Mouse (Mus musculus): ENCODE results near the gene Sfta2. TPM values are rescaled to one million over a fixed set of nuclear protein-coding genes. Genes with fewer than 3 reads are reported as not detected.

Gene Sfta2
- not detected for total RNA-seq (2021)
- long read RNA-seq, experiment 1: 0 reads
- long read RNA-seq, experiment 2: 0 reads

- intact Hi-C loops (cut with DNase I): no loop called here
- DNase-seq: no peak
Observed at GRCm38 (mm10) chr17:35601249-35601648, at the start of gene Sfta2. Sfta2 (plus strand) TSS chr17:35601549.

- no peak for DNase-seq
- intact Hi-C loops (cut with DNase I): no loop called here
Observed at GRCm38 (mm10) chr17:35551881-35552414, 49.4 kb upstream of the Sfta2 start, which contains the start of gene Cdsn. Cdsn (plus strand) TSS chr17:35552128.

- intact Hi-C loops (cut with DNase I): no loop called here
- no peak for DNase-seq
Observed at GRCm38 (mm10) chr17:35554321-35554720, 47.0 kb upstream of the Sfta2 start.

- DNase-seq: no peak
- intact Hi-C loops (cut with DNase I): no loop called here
Observed at GRCm38 (mm10) chr17:35554761-35555397, 46.5 kb upstream of the Sfta2 start.

DNA sequence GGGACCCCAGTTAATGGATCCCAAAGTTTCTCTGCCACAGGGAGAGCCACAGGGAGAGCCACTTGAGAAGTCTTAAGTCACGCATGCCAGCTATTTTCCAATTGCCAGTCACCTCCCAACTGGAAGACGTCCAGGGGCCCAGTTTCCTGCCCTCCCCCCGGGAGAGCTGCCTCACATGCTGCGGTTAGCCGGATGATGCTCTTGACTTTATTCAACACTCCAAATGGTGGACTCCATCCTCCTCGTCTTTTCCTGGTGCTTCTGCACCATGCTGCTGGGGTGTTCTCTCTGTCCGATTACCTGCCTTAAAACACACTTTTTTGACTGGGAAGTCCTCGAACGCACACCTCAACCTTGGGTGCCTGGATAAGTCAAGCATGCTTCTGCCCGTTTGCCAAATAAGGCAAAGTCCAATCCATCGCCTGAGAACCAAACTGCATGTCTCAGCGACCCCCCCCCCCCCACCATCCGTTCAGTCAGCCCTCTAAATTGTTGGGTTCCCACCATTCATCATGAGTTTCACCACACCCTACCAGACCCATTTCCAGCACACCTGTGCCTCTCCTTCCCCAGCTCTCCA is 45.1 kb upstream of the Sfta2 start:
- no peak for DNase-seq
- intact Hi-C loops (cut with DNase I): no loop called here

DNA sequence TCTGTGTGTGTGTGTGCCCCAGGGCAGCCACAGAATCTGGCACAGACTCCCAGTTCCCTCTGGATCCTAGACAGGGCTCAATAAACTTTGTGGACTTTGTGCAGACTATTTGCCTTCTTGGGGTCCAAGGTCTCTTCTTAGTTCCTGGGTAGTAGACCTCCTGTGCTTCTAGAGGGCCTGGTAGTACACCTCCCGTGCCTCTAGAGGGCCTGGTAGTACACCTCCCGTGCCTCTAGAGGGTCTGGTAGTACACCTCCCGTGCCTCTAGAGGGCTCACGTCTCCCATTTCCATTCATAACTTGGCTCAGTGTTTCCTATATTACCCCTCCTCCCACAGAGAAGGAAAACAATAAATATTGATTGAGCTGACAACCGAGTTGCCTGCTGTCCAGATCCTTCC is 44.5 kb upstream of the Sfta2 start:
- peak in 1 of 2 experiments; percentile 53 for DNase-seq
- intact Hi-C loops (cut with DNase I): no loop called here

GRCm38 (mm10) chr17:35557351-35557750 is 44.0 kb upstream of the Sfta2 start:
- intact Hi-C loops (cut with DNase I): no loop called here
- DNase-seq: no peak

DNA sequence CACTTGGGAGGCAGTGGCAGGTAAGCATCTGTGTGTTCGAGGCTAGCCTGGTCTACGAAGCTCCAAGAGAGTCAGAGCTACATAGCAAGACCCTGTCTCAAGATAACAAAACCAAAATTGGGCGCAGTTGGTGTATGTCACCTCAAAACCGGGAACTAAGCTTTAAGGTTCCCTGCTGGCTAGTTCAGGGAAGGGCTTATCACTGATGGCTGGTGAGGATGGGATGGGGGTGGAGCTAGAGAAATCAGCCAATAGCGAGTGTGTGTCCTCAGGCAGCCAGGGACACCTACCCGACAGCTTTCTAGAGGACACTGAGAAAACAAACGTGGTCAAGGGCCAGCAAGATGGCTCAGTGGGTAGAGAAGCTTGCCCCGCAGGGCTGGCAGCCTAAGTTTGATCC is 43.1 kb upstream of the Sfta2 start:
- DNase-seq: no peak
- intact Hi-C loops (cut with DNase I): no loop called here

DNA sequence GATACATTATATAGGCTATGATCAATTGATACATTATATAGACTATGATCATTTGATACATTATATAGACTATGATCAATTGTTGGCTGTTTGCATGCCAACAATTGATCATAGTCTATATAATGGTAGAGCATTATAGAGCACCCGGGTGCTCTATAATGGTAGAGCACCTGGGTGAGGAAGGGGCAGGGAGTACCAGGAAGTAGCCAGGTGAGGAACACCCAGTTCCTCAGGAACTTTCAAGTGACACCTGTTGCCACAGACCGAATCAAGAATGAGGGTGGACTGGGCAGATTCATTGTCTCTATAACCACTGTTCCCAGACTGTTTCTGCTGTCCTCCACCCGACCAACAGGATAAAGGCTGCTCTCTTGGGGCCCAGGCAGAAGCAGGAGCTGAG is 34.2 kb upstream of the Sfta2 start, which contains the start of gene 2300002M23Rik:
TSS of gene 2300002M23Rik (plus strand) at position 301 of the 400 bp plus-strand sequence.
- no peak for DNase-seq
- intact Hi-C loops (cut with DNase I): no loop called here

DNA sequence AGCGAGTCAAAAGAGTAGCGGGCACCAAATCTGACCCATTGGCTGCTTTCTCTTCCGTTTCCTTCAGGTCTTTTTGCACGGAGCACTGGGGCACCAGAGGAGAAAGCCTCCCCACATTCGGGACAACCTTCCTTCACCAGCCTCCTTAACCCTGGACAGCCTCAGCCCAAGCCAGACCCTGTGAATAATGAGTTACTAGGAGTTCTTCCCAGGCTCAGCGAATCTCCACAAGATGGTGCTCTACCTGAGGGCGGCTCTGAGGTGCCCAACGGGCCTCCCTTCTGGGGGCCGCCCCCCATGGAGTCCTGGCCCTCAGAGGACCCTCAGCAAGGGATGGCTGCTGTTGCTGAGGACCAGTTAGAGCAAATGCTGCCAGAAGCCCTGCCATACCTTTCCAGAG is 33.6 kb upstream of the Sfta2 start:
- intact Hi-C loops (cut with DNase I): no loop called here
- DNase-seq: no peak

- no peak for DNase-seq
- intact Hi-C loops (cut with DNase I): no loop called here
Observed at GRCm38 (mm10) chr17:35569091-35569944, 32.0 kb upstream of the Sfta2 start.

GRCm38 (mm10) chr17:35570836-35571235 is 30.5 kb upstream of the Sfta2 start:
- DNase-seq: no peak
- intact Hi-C loops (cut with DNase I): no loop called here

DNA sequence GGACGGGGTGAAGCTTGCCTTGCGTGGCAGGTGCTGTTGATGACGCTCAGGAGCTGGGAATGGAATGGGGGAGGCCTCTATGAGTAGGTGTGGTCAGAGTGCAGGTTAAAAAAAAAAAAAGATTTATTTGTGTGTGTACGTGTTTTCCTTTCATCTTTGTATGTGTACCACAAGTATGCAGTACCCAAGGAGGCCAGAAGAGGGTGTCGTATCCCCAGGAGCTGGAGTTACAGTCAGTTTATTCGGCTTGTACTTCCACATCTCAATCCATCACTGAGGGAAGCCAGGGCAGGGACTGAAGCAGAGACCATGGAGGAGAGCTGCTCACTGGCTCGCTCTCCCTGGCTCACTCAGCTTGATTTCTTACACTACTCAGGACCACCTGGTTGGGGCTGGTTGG is 29.9 kb upstream of the Sfta2 start:
- intact Hi-C loops (cut with DNase I): no loop called here
- DNase-seq: no peak

- peak; percentile 78 to 87 for DNase-seq
- intact Hi-C loops (cut with DNase I): loop anchor here (2.0 kb wide), 1 partner anchor 33 kb away; no protein-coding TSS in a partner anchor
Observed at GRCm38 (mm10) chr17:35578211-35578610, 23.1 kb upstream of the Sfta2 start.

- intact Hi-C loops (cut with DNase I): no loop called here
- DNase-seq: no peak
Observed at GRCm38 (mm10) chr17:35582900-35583299, 18.4 kb upstream of the Sfta2 start.

DNA sequence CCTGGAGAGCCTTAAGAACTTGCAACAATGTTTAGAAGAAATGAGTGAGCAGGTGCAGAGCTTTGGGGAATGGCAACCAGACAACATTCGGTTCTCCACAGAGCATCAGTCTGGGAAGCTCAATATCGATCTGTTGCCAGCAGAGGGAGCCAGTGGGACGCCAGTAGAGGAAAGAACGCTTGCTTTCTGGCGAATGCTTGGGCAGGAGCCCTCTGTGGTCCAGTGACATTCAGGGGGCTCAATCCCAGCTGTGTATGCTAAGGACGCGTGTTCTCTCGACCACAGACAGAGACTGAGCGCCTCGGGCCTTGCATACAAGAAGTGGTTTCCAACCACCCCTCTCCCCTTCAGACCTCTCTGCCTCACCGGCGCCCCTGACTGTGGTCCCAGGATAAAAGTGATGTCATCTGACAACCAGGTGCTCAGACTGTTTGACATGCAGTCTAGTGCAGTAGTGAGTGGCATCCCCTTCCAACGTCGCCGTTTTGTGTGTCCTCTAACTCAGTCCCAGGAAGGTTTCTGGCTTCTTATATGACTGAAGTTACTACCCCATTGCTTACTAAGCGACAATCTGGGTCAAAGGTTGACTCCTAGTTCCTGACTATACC is 16.9 kb upstream of the Sfta2 start:
- intact Hi-C loops (cut with DNase I): no loop called here
- DNase-seq: peak; percentile 77 to 88

- DNase-seq: no peak
- intact Hi-C loops (cut with DNase I): no loop called here
Observed at GRCm38 (mm10) chr17:35587291-35587690, 14.1 kb upstream of the Sfta2 start.

DNA sequence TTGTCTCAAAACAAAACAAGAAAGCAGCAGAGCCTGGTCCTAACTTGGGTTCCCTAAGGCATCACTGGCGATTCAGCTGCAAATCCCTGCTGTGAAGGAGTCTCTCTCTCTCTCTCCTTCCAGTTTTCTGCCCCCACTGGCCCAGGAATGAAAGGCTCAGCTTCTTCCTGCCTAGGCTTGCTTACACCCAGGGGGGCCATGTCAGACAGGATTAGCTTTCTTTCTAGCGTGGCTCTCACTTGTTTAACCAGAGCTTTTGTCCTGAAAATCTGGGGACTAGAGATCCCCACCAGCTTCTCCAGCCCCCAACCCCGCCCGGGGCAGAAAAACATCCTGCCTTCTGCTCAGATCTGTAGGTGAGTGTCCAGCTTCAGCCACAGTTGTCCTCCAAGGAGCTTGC is 13.0 kb upstream of the Sfta2 start:
- intact Hi-C loops (cut with DNase I): no loop called here
- DNase-seq: no peak

DNA sequence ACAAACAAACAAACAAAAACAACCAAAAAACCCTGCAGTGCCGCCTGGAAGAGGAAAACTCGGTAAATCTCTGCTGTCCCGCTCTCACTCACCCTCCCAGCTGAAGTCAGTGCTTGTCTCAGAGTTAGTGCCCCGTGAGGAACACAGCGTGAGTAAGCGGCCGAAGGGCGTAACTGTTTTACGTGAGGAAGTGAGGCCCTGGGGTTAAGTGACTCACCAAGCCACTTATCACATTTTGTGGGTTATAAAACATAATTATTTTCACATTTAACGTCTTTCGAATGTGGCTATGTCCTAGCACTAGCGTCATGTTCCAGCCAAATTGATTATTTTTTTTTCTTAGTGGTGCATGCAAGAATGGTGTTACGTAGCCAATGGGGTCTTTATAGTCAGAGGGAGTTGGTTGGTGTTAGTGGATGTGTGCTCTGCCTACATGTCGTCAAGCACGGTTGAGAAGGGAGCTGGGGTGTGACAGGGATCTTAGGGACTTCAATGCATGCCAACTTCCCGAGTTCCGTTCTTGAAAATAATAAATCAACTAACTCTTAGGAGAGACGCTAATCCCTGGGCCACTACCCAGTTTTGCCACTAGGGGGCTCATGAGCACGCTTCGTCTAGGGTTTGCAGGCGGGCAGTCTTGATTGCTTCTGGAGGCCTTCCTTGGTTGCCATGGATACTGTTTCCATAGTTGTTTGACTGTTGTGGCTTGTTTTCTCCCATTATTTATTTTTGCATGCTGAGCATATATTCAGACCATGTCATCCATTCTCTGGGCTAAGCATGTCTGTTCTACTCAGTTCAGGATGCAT is 10.7 kb upstream of the Sfta2 start:
- intact Hi-C loops (cut with DNase I): loop anchor here (5.0 kb wide), 1 partner anchor 147 kb away; no protein-coding TSS in a partner anchor
- DNase-seq: peak; percentile 73 to 86

- intact Hi-C loops (cut with DNase I): loop anchor here (5.0 kb wide), 1 partner anchor 146 kb away; no protein-coding TSS in a partner anchor
- no peak for DNase-seq
Observed at GRCm38 (mm10) chr17:35591219-35591578, 10.2 kb upstream of the Sfta2 start.

All from heart, postnatal 14 days (tissue).